Mouse (Mus musculus) liver, adult (tissue): ENCODE results near the gene St7l.

Experiments used
- GATA4 ChIP-seq: IDR thresholded peaks from 2 replicates; pipeline ENCODE4 v1.6.1; 2014; ENCODE audit warnings: mild to moderate bottlenecking, low read length; ENCODE audit not compliant: insufficient replicate concordance

St7l gene

GRCm38 (mm10) chr3:104954137-104954536, 90.3 kb downstream of the St7l start:
- no peak for TF ChIP-seq GATA4

GRCm38 (mm10) chr3:104954551-104954950, 90.7 kb downstream of the St7l start:
- TF ChIP-seq GATA4 = no peak

GRCm38 (mm10) chr3:104956131-104956581, 92.4 kb downstream of the St7l start:
- no peak for TF ChIP-seq GATA4

- no peak for TF ChIP-seq GATA4
Observed at GRCm38 (mm10) chr3:104960026-104961000, 96.5 kb downstream of the St7l start.

GRCm38 (mm10) chr3:104961066-104962059, 97.6 kb downstream of the St7l start, which contains the start of gene Wnt2b:
TSS of gene Wnt2b (minus strand) at chr3:104961921.
- no peak for TF ChIP-seq GATA4

GRCm38 (mm10) chr3:104962141-104962611, 98.4 kb downstream of the St7l start:
- no peak for TF ChIP-seq GATA4

- no peak for TF ChIP-seq GATA4
Observed at GRCm38 (mm10) chr3:104962866-104963265, 99.1 kb downstream of the St7l start.

- no peak for TF ChIP-seq GATA4
Observed at GRCm38 (mm10) chr3:104963331-104964276, 99.8 kb downstream of the St7l start.

GRCm38 (mm10) chr3:104965070-104965855, 101.5 kb downstream of the St7l start:
- TF ChIP-seq GATA4 = no peak

- no peak for TF ChIP-seq GATA4
Observed at GRCm38 (mm10) chr3:104965991-104966554, 102.3 kb downstream of the St7l start.

GRCm38 (mm10) chr3:104967548-104968300, 103.9 kb downstream of the St7l start:
- no peak; the same call in 1 of the 2 replicates for TF ChIP-seq GATA4
